8 mouse cellular contexts compared by ENCODE assay signal in the genomic region with DNA sequence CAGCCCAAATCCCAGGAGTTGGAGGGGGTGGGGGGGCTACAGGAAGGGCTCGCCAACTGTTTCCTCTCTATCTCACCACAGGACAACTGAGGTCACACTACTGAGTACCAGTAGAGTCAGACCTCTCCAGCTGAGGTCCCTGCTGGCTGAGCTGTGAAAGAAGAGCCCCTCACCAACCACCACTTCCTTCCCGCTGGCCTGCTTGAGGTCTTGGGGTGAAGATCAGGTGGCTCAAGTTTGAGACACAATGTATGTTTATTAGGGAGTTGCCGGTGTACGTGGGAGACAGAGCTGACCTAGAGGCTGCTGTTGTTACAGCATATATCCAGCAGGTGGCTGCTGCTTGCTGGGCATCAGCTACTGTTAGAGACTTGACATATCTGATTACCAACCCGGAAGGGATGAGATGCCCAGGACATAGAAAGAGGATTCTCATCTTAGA. TPM values are rescaled to one million over a fixed set of nuclear protein-coding genes. Genes with fewer than 3 reads are reported as not detected.
DNase-seq lines count a peak whose midpoint lies in the region; ATAC-seq and TF ChIP-seq lines count a peak whose summit lies in the region.

No protein-coding gene starts in this region.

- H3K9ac ChIP-seq in liver, embryonic 12.5 days, result no peak overlapping the region
- H3K9ac ChIP-seq in forebrain, postnatal 0 days, result no peak overlapping the region
- H3K9ac ChIP-seq in kidney, embryonic 16.5 days (replicated peaks; ENCODE audit: low read length), result no peak overlapping the region

- H3K4me3 ChIP-seq in liver, embryonic 12.5 days, result no peak overlapping the region
- no peak overlapping the region for H3K4me3 ChIP-seq in bone marrow, adult 2 months (replicated peaks; ENCODE audit: control insufficient read depth, low read depth, low read length)
- H3K4me3 ChIP-seq in forebrain, postnatal 0 days (ENCODE audit: low read depth, low read length), result no peak overlapping the region
- no peak overlapping the region for H3K4me3 ChIP-seq in kidney, embryonic 16.5 days (ENCODE audit: low read length)

- TF ChIP-seq CTCF in bone marrow, adult 2 months (IDR thresholded peaks at IDR 0.05; ENCODE audit: control insufficient read depth, insufficient read depth, low read length), result peak; percentile 44
- TF ChIP-seq CTCF in forebrain, postnatal 0 days (IDR thresholded peaks at IDR 0.05; ENCODE audit: low read depth), result peak; percentile 79

- no peak; the same call in 1 of the 2 replicates for ATAC-seq in liver, embryonic 12.5 days
- ATAC-seq in forebrain, postnatal 0 days, result peak; percentile 46
- ATAC-seq in kidney, embryonic 16.5 days (ENCODE audit: low FRiP score, low TSS enrichment), result peak; percentile 44

- H3K4me1 ChIP-seq in liver, embryonic 12.5 days, result peaks cover 5% of the 10 kb centered on the region; the same call in 1 of the 2 replicates
- H3K4me1 ChIP-seq in bone marrow, adult 2 months (ENCODE audit: control insufficient read depth, insufficient read depth, low read length), result no peaks in the 10 kb centered on the region
- no peaks in the 10 kb centered on the region for H3K4me1 ChIP-seq in forebrain, postnatal 0 days (ENCODE audit: insufficient read depth)
- peaks cover 24% of the 10 kb centered on the region for H3K4me1 ChIP-seq in kidney, embryonic 16.5 days (ENCODE audit: insufficient read depth, low read length)

- peak; percentile 26 for DNase-seq in liver
- peak; percentile 63 for DNase-seq in forebrain, postnatal 0 days
- peak; percentile 66 for DNase-seq in mesoderm, embryonic 11.5 days (ENCODE audit: low read depth, low spot score)
- DNase-seq in thymus, postnatal 25 days, result peak; percentile 42
- no peak for DNase-seq in gastrocnemius, adult 18-20 months (ENCODE audit: low spot score)

- H3K36me3 ChIP-seq in liver, embryonic 12.5 days, result no peaks in the 10 kb centered on the region
- no peaks in the 10 kb centered on the region for H3K36me3 ChIP-seq in forebrain, postnatal 0 days (ENCODE audit: insufficient read depth)
- no peaks in the 10 kb centered on the region for H3K36me3 ChIP-seq in kidney, embryonic 16.5 days (ENCODE audit: insufficient read depth, low read length)

- no peak overlapping the region for H3K27ac ChIP-seq in liver, embryonic 12.5 days
- H3K27ac ChIP-seq in bone marrow, adult 2 months (ENCODE audit: control insufficient read depth, insufficient read depth, low read depth, low read length, poor library complexity), result no peak overlapping the region
- no peak overlapping the region for H3K27ac ChIP-seq in forebrain, postnatal 0 days (ENCODE audit: low read depth, low read length)
- H3K27ac ChIP-seq in kidney, embryonic 16.5 days (ENCODE audit: low read length), result no peak overlapping the region

- H3K27me3 ChIP-seq in liver, embryonic 12.5 days (replicated peaks), result peaks cover 58% of the 10 kb centered on the region
- H3K27me3 ChIP-seq in forebrain, postnatal 0 days (ENCODE audit: insufficient read depth, low read length), result no peaks in the 10 kb centered on the region
- H3K27me3 ChIP-seq in kidney, embryonic 16.5 days (ENCODE audit: insufficient read depth, low read length), result no peaks in the 10 kb centered on the region

- H3K4me2 ChIP-seq in liver, embryonic 12.5 days, result no peak overlapping the region
- no peak overlapping the region for H3K4me2 ChIP-seq in forebrain, postnatal 0 days (ENCODE audit: low read depth)
- no peak overlapping the region for H3K4me2 ChIP-seq in kidney, embryonic 16.5 days (replicated peaks; ENCODE audit: low read depth, low read length)

- TF ChIP-seq POLR2A in bone marrow, adult 2 months (IDR thresholded peaks at IDR 0.05; ENCODE audit: borderline replicate concordance, control insufficient read depth, low read depth, low read length), result no peak

- H3K9me3 ChIP-seq in liver, embryonic 12.5 days (replicated peaks), result no peaks in the 10 kb centered on the region
- H3K9me3 ChIP-seq in forebrain, postnatal 0 days (ENCODE audit: low read length), result no peaks in the 10 kb centered on the region
- no peaks in the 10 kb centered on the region for H3K9me3 ChIP-seq in kidney, embryonic 16.5 days (ENCODE audit: low read length)

- 1% methylated on average over 5 of the region's 5 CpGs for WGBS in liver, embryonic 12.5 days (ENCODE audit: insufficient replicate concordance)
- WGBS in bone marrow, adult 2 months, result 2% methylated on average over 5 of the region's 5 CpGs
- WGBS in forebrain, postnatal 0 days, result 10% methylated on average over 5 of the region's 5 CpGs
- WGBS in kidney, embryonic 16.5 days, result 2% methylated on average over 5 of the region's 5 CpGs

RNA-seq across cellular contexts. Expression of a gene that starts 2.5 kb away (rescaled TPM):
- polyA plus RNA-seq in liver, embryonic 12.5 days (2016; fragmentation: Nextera tagmentation; extraction: Ambion mirVana), result 0.27 and 0.38 TPM in 2 replicates
- 1.5 and 3.6 TPM in 2 replicates for polyA plus RNA-seq in bone marrow, adult 2 months (2011; ENCODE audit: insufficient read depth, insufficient read length, low replicate concordance, missing spikeins)
- 0.54 and 1.0 TPM in 2 replicates for total RNA-seq in forebrain, postnatal 0 days (2014; rRNA removed)
- polyA plus RNA-seq in forebrain, postnatal 0 days (2015; fragmentation: Nextera tagmentation; extraction: Ambion mirVana), result 0.18 and 0.22 TPM in 2 replicates
- 1.6 and 2.0 TPM in 2 replicates for polyA plus RNA-seq in kidney, embryonic 16.5 days (2015; fragmentation: Nextera tagmentation; extraction: Ambion mirVana)
- total RNA-seq in gastrocnemius, adult 18-20 months (2021), result 1 to 10 TPM in 1 of 2 experiments, under 1 TPM in 1; 0.88 to 1.2 TPM

RNA-seq across cellular contexts. Expression of a gene that starts 21.9 kb away (rescaled TPM):
- not detected in 2 replicates for polyA plus RNA-seq in liver, embryonic 12.5 days (2016; fragmentation: Nextera tagmentation; extraction: Ambion mirVana)
- polyA plus RNA-seq in bone marrow, adult 2 months (2011; ENCODE audit: insufficient read depth, insufficient read length, low replicate concordance, missing spikeins), result 0.79 and 1.0 TPM in 2 replicates
- not detected in 2 replicates for total RNA-seq in forebrain, postnatal 0 days (2014; rRNA removed)
- polyA plus RNA-seq in forebrain, postnatal 0 days (2015; fragmentation: Nextera tagmentation; extraction: Ambion mirVana), result not detected in 2 replicates
- not detected in 2 replicates for polyA plus RNA-seq in kidney, embryonic 16.5 days (2015; fragmentation: Nextera tagmentation; extraction: Ambion mirVana)
- total RNA-seq in gastrocnemius, adult 18-20 months (2021), result not detected
